Mouse (Mus musculus) ES-Bruce4 (cell line): ENCODE data around the gene Rpap1. TPM values are rescaled to one million over a fixed set of nuclear protein-coding genes. Genes with fewer than 3 reads are reported as not detected.
"Not testable (repeated sequence)": the region's sequence is repeated elsewhere in the genome, so short reads cannot be mapped to it uniquely, and the experiment has no call there.

ENCODE experiments used
- H3K27ac ChIP-seq: 2 replicates; pipeline ENCODE4 v1.5.1; 2012; ENCODE audit warnings: low read length, inconsistent platforms; ENCODE audit not compliant: insufficient read depth
- H3K27me3 ChIP-seq: 2 replicates; pipeline ENCODE4 v1.6.1; 2012; ENCODE audit warnings: mild to moderate bottlenecking, low read length, inconsistent platforms; ENCODE audit not compliant: control insufficient read depth, poor library complexity, insufficient read depth, severe bottlenecking
- H3K36me3 ChIP-seq: 2 replicates; pipeline ENCODE4 v1.6.1; 2012; ENCODE audit warnings: inconsistent platforms, mild to moderate bottlenecking, low read length, moderate library complexity; ENCODE audit not compliant: control insufficient read depth, poor library complexity, insufficient read depth, severe bottlenecking
- H3K4me1 ChIP-seq: one replicate; pipeline ENCODE4 v1.8.1; 2011; ENCODE audit warnings: low read length; ENCODE audit not compliant: control insufficient read depth, insufficient read depth
- H3K4me3 ChIP-seq: 2 replicates; pipeline ENCODE4 v1.5.1; 2011; ENCODE audit warnings: low read depth, mild to moderate bottlenecking, low read length
- H3K9ac ChIP-seq: 2 replicates; pipeline ENCODE4 v1.6.1; 2012; ENCODE audit warnings: low read depth, mild to moderate bottlenecking, inconsistent platforms; ENCODE audit not compliant: poor library complexity, severe bottlenecking
- H3K9me3 ChIP-seq: replicated peaks from 2 replicates; pipeline ENCODE4 v1.6.1; 2012; ENCODE audit warnings: mild to moderate bottlenecking, low read length, inconsistent platforms; ENCODE audit not compliant: control insufficient read depth, poor library complexity, insufficient read depth, severe bottlenecking
- CTCF ChIP-seq: IDR thresholded peaks from one replicate; pipeline ENCODE4 v1.8.1; 2011; ENCODE audit warnings: low read depth, low read length
- EP300 ChIP-seq: IDR thresholded peaks from 2 replicates; pipeline ENCODE4 v1.6.1; 2011; ENCODE audit warnings: low read depth, low read length; ENCODE audit not compliant: insufficient read depth
- POLR2A ChIP-seq: IDR thresholded peaks from one replicate; pipeline ENCODE4 v1.8.1; 2011; ENCODE audit warnings: low read length; ENCODE audit not compliant: insufficient read depth
- polyA plus RNA-seq: library from polyadenylated mRNA; stranded (reverse); fragments of >200 nt; gene quantifications from 2 replicates; pipeline ENCODE4 v1.2.4, GENCODE M21; 2011; ENCODE audit warnings: low read depth; ENCODE audit not compliant: missing spikeins, insufficient read depth, insufficient read length

Gene Rpap1
- polyA plus RNA-seq, 1 experiment, result 42.6 TPM

- H3K9ac ChIP-seq, result no peak overlapping the region
- TF ChIP-seq CTCF, result no peak
- no peak for TF ChIP-seq EP300
- no peak for TF ChIP-seq POLR2A
- no peak overlapping the region for H3K27ac ChIP-seq
- peaks cover 7% of the 10 kb centered on the region; the same call in 1 of the 2 replicates for H3K27me3 ChIP-seq
- no peaks in the 10 kb centered on the region for H3K9me3 ChIP-seq
- H3K4me3 ChIP-seq, result no peak overlapping the region
- H3K4me1 ChIP-seq, result peaks cover 3% of the 10 kb centered on the region
- H3K36me3 ChIP-seq, result no peaks in the 10 kb centered on the region
These were observed 46.8 kb downstream of the Rpap1 start for GRCm38 (mm10) chr2:119740567-119740966.

GRCm38 (mm10) chr2:119737124-119737523, 50.2 kb downstream of the Rpap1 start:
- Histone ChIP-seq H3K9me3 (no peaks in the 10 kb centered on the region), H3K4me3 (peak overlapping the region; percentile 1; the same call in 1 of the 2 replicates), H3K36me3 (0 out of 2 replicates have a peak, but pooled peaks cover 6% of the 10 kb centered on the region), H3K27ac (no peak overlapping the region), H3K4me1 (peaks cover 3% of the 10 kb centered on the region), H3K9ac (no peak overlapping the region), H3K27me3 (no peaks in the 10 kb centered on the region)
- TF ChIP-seq EP300 (no peak), POLR2A (no peak), CTCF (no peak)

- Histone ChIP-seq H3K36me3 (peaks cover 36% of the 10 kb centered on the region), H3K27me3 (no peaks in the 10 kb centered on the region), H3K9ac (no peak overlapping the region), H3K4me3 (no peak overlapping the region), H3K27ac (no peak overlapping the region), H3K4me1 (no peaks in the 10 kb centered on the region), H3K9me3 (no peaks in the 10 kb centered on the region)
- TF ChIP-seq CTCF, result no peak
- TF ChIP-seq EP300, result no peak
- TF ChIP-seq POLR2A, result no peak
These were observed 56.6 kb downstream of the Rpap1 start for GRCm38 (mm10) chr2:119730735-119731134.

GRCm38 (mm10) chr2:119727762-119728416, 59.4 kb downstream of the Rpap1 start:
- Histone ChIP-seq H3K9ac (no peak overlapping the region), H3K36me3 (peaks cover 44% of the 10 kb centered on the region), H3K27me3 (no peaks in the 10 kb centered on the region), H3K27ac (no peak overlapping the region), H3K4me1 (no peaks in the 10 kb centered on the region), H3K9me3 (no peaks in the 10 kb centered on the region), H3K4me3 (no peak overlapping the region)
- TF ChIP-seq EP300 (no peak), POLR2A (no peak), CTCF (no peak)

GRCm38 (mm10) chr2:119721070-119721469, 66.3 kb downstream of the Rpap1 start:
- Histone ChIP-seq H3K36me3 (peaks cover 37% of the 10 kb centered on the region), H3K27me3 (no peaks in the 10 kb centered on the region), H3K4me3 (no peak overlapping the region), H3K9me3 (no peaks in the 10 kb centered on the region), H3K9ac (no peak overlapping the region), H3K27ac (no peak overlapping the region), H3K4me1 (no peaks in the 10 kb centered on the region)
- TF ChIP-seq CTCF, result no peak
- TF ChIP-seq POLR2A, result no peak
- no peak for TF ChIP-seq EP300

- H3K4me3 ChIP-seq, H3K27ac ChIP-seq, H3K9me3 ChIP-seq, H3K4me1 ChIP-seq, H3K27me3 ChIP-seq, H3K9ac ChIP-seq: not testable (repeated sequence)
- peaks cover 30% of the 10 kb centered on the region for H3K36me3 ChIP-seq
These were observed 71.5 kb downstream of the Rpap1 start for GRCm38 (mm10) chr2:119715868-119716267.

Other genes starting within 250 kb of the Rpap1 start
- gene Exd1, start 239.9 kb downstream of the Rpap1 start, polyA plus RNA-seq, result 1.8 and 2.4 TPM in 2 replicates
- gene Chp1, start 239.8 kb downstream of the Rpap1 start, polyA plus RNA-seq, result 50.6 and 52.6 TPM in 2 replicates
- gene Nusap1, start 169.2 kb downstream of the Rpap1 start, polyA plus RNA-seq, result 185 and 189 TPM in 2 replicates
- gene Oip5, start 169.1 kb downstream of the Rpap1 start, polyA plus RNA-seq, result 45.3 and 53.0 TPM in 2 replicates
- gene Ndufaf1, start 124.7 kb downstream of the Rpap1 start, polyA plus RNA-seq, result 56.0 and 59.3 TPM in 2 replicates
- gene Rtf1, start 112.5 kb downstream of the Rpap1 start, polyA plus RNA-seq, result 34.9 and 47.3 TPM in 2 replicates
- gene Itpka, start 45.2 kb downstream of the Rpap1 start, polyA plus RNA-seq, result 1.6 and 1.7 TPM in 2 replicates
- 1.1 and 1.6 TPM in 2 replicates for gene Ltk, start 27.1 kb downstream of the Rpap1 start, polyA plus RNA-seq
- 38.4 and 45.2 TPM in 2 replicates for gene Tyro3, start 10.2 kb upstream of the Rpap1 start, polyA plus RNA-seq
- 137 and 147 TPM in 2 replicates for gene Mga, start 109.7 kb upstream of the Rpap1 start, polyA plus RNA-seq
- 9.2 and 13.4 TPM in 2 replicates for gene Mapkbp1, start 185.2 kb upstream of the Rpap1 start, polyA plus RNA-seq
- 16.2 and 18.2 TPM in 2 replicates for gene Jmjd7, start 239.9 kb upstream of the Rpap1 start, polyA plus RNA-seq
- gene Gm28042, start 240.0 kb upstream of the Rpap1 start, polyA plus RNA-seq, result 3.5 and 4.2 TPM in 2 replicates
- 5.6 and 8.3 TPM in 2 replicates for gene Pla2g4b, start 245.9 kb upstream of the Rpap1 start, polyA plus RNA-seq